Mouse (Mus musculus) C2C12 (cell line): ENCODE measurements at regions not wholly inside any gene's neighbourhood (a gene's known extent, or its start where the extent isn't known, plus 50 kb on each side); places are given as distances from the start of the nearest gene placed in this dataset.

ENCODE experiments used
- H3K27me3 ChIP-seq: one replicate; pipeline ENCODE4 v1.6.1; 2011; ENCODE audit not compliant: control insufficient read depth, insufficient read depth, insufficient read length
- H3K36me3 ChIP-seq: one replicate; pipeline ENCODE4 v1.6.1; 2011; ENCODE audit not compliant: control insufficient read depth, insufficient read depth
- H3K4me3 ChIP-seq: one replicate; pipeline ENCODE4 v1.5.1; 2011; ENCODE audit warnings: mild to moderate bottlenecking, control low read depth; ENCODE audit not compliant: poor library complexity, insufficient read depth, severe bottlenecking
- H3K79me2 ChIP-seq: one replicate; pipeline ENCODE4 v1.6.1; 2011; ENCODE audit not compliant: control insufficient read depth, insufficient read depth
- H3K79me3 ChIP-seq: one replicate; pipeline ENCODE4 v1.6.1; 2011; ENCODE audit warnings: low read depth, control low read depth
- H3ac ChIP-seq: one replicate; pipeline ENCODE3; 2011; ENCODE audit warnings: low read depth; ENCODE audit not compliant: control insufficient read depth, insufficient read length
- CEBPB ChIP-seq: IDR thresholded peaks from one replicate; pipeline ENCODE4 v1.6.1; 2011; ENCODE audit warnings: low read depth, mild to moderate bottlenecking, control low read depth, moderate library complexity
- CTCF ChIP-seq: IDR thresholded peaks from one replicate; pipeline ENCODE4 v1.5.1; 2011; ENCODE audit not compliant: control insufficient read depth, insufficient read depth, insufficient read length
- FOSL1 ChIP-seq: IDR thresholded peaks from one replicate; pipeline ENCODE4 v1.8.0; 2011; ENCODE audit warnings: mild to moderate bottlenecking, low read length; ENCODE audit not compliant: poor library complexity, insufficient read depth, severe bottlenecking
- MAX ChIP-seq: IDR thresholded peaks from one replicate; pipeline ENCODE4 v1.6.1; 2011; ENCODE audit warnings: mild to moderate bottlenecking, control low read depth
- MYOD1 ChIP-seq: IDR thresholded peaks from one replicate; pipeline ENCODE4 v1.6.1; 2011; ENCODE audit warnings: low read depth; ENCODE audit not compliant: control insufficient read depth, insufficient read length
- MYOG ChIP-seq: IDR thresholded peaks from one replicate; pipeline ENCODE4 v1.6.1; 2011; ENCODE audit not compliant: control insufficient read depth, insufficient read length; ENCODE audit errors: extremely low read depth
- USF1 ChIP-seq: IDR thresholded peaks from one replicate; pipeline ENCODE4 v1.6.1; 2011; ENCODE audit warnings: low read depth, mild to moderate bottlenecking, control low read depth, moderate library complexity

DNA sequence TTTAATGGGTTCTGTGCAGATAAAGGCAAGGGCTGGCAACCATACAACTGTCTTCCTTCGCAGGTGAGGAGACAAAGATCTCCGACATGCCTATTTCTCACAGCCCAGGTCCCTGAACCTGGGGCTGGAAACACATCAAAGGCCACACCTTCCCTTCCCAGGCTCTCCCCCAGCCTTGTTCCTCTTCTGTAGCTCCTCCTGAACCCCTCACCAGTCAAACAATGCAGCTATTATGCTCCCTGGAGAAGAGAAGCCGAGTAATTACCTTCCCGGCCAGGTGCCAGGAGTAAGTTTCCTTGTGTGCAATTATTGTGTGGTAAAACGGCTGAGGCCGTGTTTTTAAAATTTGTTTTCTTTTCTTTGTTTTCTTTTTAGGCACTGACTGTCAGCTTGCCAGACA lies 217.0 kb upstream of the Runx1 start:
- H3K36me3 ChIP-seq, result no peaks in the 10 kb centered on the region

DNA sequence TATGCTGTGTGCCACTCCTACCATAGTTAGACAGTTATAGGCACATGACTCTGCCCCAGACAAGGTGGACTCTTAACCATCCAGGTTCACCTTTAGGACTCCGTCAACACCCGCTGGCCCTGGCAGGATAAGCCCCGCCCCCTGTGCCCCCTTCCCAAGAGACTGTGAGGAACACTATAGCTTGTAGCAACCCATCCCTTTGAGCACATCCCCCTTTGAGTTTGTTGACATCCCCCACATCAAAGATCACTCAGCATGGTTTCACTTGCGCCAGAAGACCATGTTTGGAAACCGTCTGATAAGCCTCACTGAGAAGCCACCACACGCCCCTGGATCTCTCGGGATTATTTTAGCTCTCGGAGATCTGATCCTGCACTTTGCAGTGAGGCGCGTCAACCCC lies 216.5 kb upstream of the Runx1 start:
- H3K27me3 ChIP-seq, result no peaks in the 10 kb centered on the region
- no peaks in the 10 kb centered on the region for H3K79me3 ChIP-seq
- no peak overlapping the region for H3K4me3 ChIP-seq
- no peaks in the 10 kb centered on the region for H3K79me2 ChIP-seq
- TF ChIP-seq MYOD1 (no peak), USF1 (no peak), CEBPB (no peak), CTCF (no peak), FOSL1 (no peak), MYOG (no peak), MAX (no peak)
- no peaks in the 10 kb centered on the region for H3K36me3 ChIP-seq
- no peak overlapping the region for H3ac ChIP-seq

More for the DNA sequence above, 217.0 kb upstream of the Runx1 start:
- no peak overlapping the region for H3K4me3 ChIP-seq
- H3K27me3 ChIP-seq, result no peaks in the 10 kb centered on the region
- TF ChIP-seq FOSL1, result no peak
- no peak for TF ChIP-seq MYOD1
- no peak for TF ChIP-seq CTCF
- no peak for TF ChIP-seq MYOG
- no peak for TF ChIP-seq CEBPB
- no peak for TF ChIP-seq MAX
- no peak overlapping the region for H3ac ChIP-seq
- no peaks in the 10 kb centered on the region for H3K79me3 ChIP-seq
- no peaks in the 10 kb centered on the region for H3K79me2 ChIP-seq

DNA sequence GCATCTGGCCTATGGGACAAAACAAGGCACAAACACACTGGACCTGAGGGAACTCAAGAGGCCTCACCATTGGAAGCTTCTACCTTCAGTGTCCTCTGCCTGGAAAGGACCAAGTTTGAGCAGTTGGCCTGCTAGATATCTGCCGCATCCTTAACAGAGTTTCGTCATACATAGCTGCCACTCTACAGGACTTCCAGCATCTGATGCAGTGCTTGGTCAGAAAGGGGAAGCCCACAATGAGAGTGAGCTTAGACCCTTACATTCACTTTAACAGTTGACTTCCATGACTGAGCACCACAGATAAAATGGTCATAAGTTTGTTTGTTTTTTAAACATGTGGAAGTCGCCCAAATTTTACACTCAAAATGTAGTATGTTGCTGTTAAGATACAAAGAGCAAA lies 215.9 kb upstream of the Runx1 start:
- Histone ChIP-seq H3K27me3 (no peaks in the 10 kb centered on the region), H3ac (no peak overlapping the region), H3K36me3 (no peaks in the 10 kb centered on the region), H3K79me2 (no peaks in the 10 kb centered on the region), H3K79me3 (no peaks in the 10 kb centered on the region), H3K4me3 (no peak overlapping the region)
- TF ChIP-seq MYOG (no peak), MAX (no peak), FOSL1 (no peak), CEBPB (no peak), CTCF (no peak), MYOD1 (no peak), USF1 (no peak)

DNA sequence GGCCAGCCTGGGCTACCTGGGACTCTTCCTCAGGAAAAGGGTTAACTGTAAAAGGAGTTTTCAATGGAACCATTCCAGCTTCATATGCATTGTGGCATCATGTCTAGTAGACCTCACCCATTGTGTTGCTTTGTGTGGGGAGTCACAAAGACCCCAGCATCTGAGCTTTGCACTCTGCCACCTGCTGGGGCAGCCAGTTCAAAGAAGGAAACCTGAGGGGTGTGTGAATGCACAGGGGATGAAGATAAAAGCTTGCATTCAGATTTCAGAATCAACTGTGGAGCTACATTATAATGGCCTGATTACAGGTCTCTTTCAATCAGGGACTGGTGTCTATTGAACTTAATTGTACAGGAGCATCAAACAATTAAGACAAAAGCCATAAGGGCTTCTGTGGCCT lies 215.4 kb upstream of the Runx1 start:
- H3K79me3 ChIP-seq, result no peaks in the 10 kb centered on the region
- H3K4me3 ChIP-seq, result no peak overlapping the region
- no peak overlapping the region for H3ac ChIP-seq
- no peaks in the 10 kb centered on the region for H3K79me2 ChIP-seq
- TF ChIP-seq MYOD1, result no peak
- no peak for TF ChIP-seq FOSL1
- no peak for TF ChIP-seq CTCF
- TF ChIP-seq MYOG, result no peak
- TF ChIP-seq CEBPB, result no peak
- TF ChIP-seq MAX, result no peak
- no peak for TF ChIP-seq USF1
- no peaks in the 10 kb centered on the region for H3K36me3 ChIP-seq
- H3K27me3 ChIP-seq, result no peaks in the 10 kb centered on the region

DNA sequence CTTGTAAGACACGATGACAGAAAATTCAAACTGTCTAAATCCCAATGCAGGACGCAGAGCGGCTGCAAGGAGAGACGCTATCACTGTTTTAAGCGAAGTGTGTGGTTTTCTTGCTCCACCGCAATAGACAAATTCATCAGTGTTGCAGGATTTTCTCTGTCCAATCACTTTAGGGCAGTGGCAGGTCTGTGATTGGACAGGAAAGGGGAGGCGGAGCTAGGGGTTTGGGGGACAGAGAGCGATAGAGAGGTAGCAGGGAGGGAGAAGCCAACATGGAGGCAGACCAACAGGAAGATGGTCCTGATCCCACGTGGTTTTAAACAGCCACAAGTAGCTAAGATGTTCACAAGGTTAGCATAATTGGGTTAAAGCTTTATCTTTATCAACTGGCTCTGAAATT lies 209.7 kb upstream of the Runx1 start:
- Histone ChIP-seq H3K27me3 (no peaks in the 10 kb centered on the region), H3K79me3 (no peaks in the 10 kb centered on the region), H3ac (no peak overlapping the region), H3K36me3 (no peaks in the 10 kb centered on the region), H3K4me3 (no peak overlapping the region), H3K79me2 (no peaks in the 10 kb centered on the region)
- TF ChIP-seq MYOD1, result no peak
- TF ChIP-seq MYOG, result no peak
- no peak for TF ChIP-seq CTCF
- no peak for TF ChIP-seq USF1

DNA sequence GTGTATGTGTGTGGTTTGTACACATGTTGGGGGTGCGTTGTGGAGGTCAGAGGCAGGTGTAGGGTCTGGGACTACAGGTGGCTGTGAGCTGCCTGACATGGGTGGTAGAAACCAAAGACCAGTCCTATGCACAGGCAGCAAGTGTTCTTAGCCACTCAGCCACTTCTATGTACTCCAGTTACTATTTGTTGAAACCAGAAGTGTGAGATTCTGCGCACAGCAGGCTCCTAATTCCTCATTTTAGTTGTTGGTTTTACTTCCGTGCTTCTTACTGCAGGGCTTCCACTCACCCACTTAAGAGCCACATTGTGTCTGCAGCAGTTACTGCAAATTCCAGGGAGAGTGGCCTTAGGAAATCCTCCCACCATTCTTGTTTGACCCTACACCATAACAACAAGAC lies 208.0 kb upstream of the Runx1 start:
- H3ac ChIP-seq, result no peak overlapping the region
- H3K79me3 ChIP-seq, result no peaks in the 10 kb centered on the region
- H3K4me3 ChIP-seq, result no peak overlapping the region
- H3K79me2 ChIP-seq, result no peaks in the 10 kb centered on the region
- no peaks in the 10 kb centered on the region for H3K36me3 ChIP-seq
- H3K27me3 ChIP-seq, result no peaks in the 10 kb centered on the region
- no peak for TF ChIP-seq MAX
- no peak for TF ChIP-seq CTCF
- TF ChIP-seq MYOG, result no peak
- no peak for TF ChIP-seq FOSL1
- no peak for TF ChIP-seq MYOD1
- TF ChIP-seq CEBPB, result no peak
- TF ChIP-seq USF1, result no peak
